Mouse (Mus musculus): ENCODE results near the gene Ncaph.
"Not testable (repeated sequence)": the region's sequence is repeated elsewhere in the genome, so short reads cannot be mapped to it uniquely, and the experiment has no call there.

Gene Ncaph

GRCm38 (mm10) chr2:127133621-127134461, at the start of gene Ncaph:
Gene Ncaph (minus strand): TSS chr2:127133954.
- DNase-seq (ENCODE audit: extremely low read depth, insufficient read length, low spot score): peak; percentile 96

GRCm38 (mm10) chr2:127182598-127183381, 49.0 kb upstream of the Ncaph start:
- DNase-seq (ENCODE audit: extremely low read depth, insufficient read length, low spot score): peak; percentile 76

GRCm38 (mm10) chr2:127166261-127166660, 32.5 kb upstream of the Ncaph start:
- DNase-seq (ENCODE audit: extremely low read depth, insufficient read length, low spot score): not testable (repeated sequence)

GRCm38 (mm10) chr2:127165675-127166074, 31.9 kb upstream of the Ncaph start:
- DNase-seq (ENCODE audit: extremely low read depth, insufficient read length, low spot score): no peak

- DNase-seq (ENCODE audit: extremely low read depth, insufficient read length, low spot score): no peak
Observed at GRCm38 (mm10) chr2:127145699-127146098, 11.9 kb upstream of the Ncaph start.

GRCm38 (mm10) chr2:127143158-127144063, 9.7 kb upstream of the Ncaph start, which contains the start of gene Itpripl1:
Gene Itpripl1 (minus strand): TSS chr2:127143442.
- peak; percentile 83 for DNase-seq (ENCODE audit: extremely low read depth, insufficient read length, low spot score)

- DNase-seq (ENCODE audit: extremely low read depth, insufficient read length, low spot score): no peak
Observed at GRCm38 (mm10) chr2:127142577-127143157, 8.9 kb upstream of the Ncaph start.

GRCm38 (mm10) chr2:127142031-127142430, 8.3 kb upstream of the Ncaph start:
- no peak for DNase-seq (ENCODE audit: extremely low read depth, insufficient read length, low spot score)

- DNase-seq (ENCODE audit: extremely low read depth, insufficient read length, low spot score): no peak
Observed at GRCm38 (mm10) chr2:127140011-127140410, 6.3 kb upstream of the Ncaph start.

GRCm38 (mm10) chr2:127139605-127140004, 5.9 kb upstream of the Ncaph start:
- DNase-seq (ENCODE audit: extremely low read depth, insufficient read length, low spot score): no peak

GRCm38 (mm10) chr2:127139094-127139493, 5.3 kb upstream of the Ncaph start:
- peak; percentile 74 for DNase-seq (ENCODE audit: extremely low read depth, insufficient read length, low spot score)

GRCm38 (mm10) chr2:127138449-127138848, 4.7 kb upstream of the Ncaph start:
- DNase-seq (ENCODE audit: extremely low read depth, insufficient read length, low spot score): no peak

GRCm38 (mm10) chr2:127137838-127138420, 4.2 kb upstream of the Ncaph start:
- DNase-seq (ENCODE audit: extremely low read depth, insufficient read length, low spot score): no peak

- DNase-seq (ENCODE audit: extremely low read depth, insufficient read length, low spot score): no peak
Observed at GRCm38 (mm10) chr2:127136979-127137378, 3.2 kb upstream of the Ncaph start.

GRCm38 (mm10) chr2:127135255-127135654, 1.5 kb upstream of the Ncaph start:
- not testable (repeated sequence) for DNase-seq (ENCODE audit: extremely low read depth, insufficient read length, low spot score)

GRCm38 (mm10) chr2:127131353-127131752, 2.4 kb downstream of the Ncaph start:
- DNase-seq (ENCODE audit: extremely low read depth, insufficient read length, low spot score): no peak

GRCm38 (mm10) chr2:127128926-127129325, 4.8 kb downstream of the Ncaph start:
- DNase-seq (ENCODE audit: extremely low read depth, insufficient read length, low spot score): no peak

GRCm38 (mm10) chr2:127121591-127122235, 12.0 kb downstream of the Ncaph start:
- DNase-seq (ENCODE audit: extremely low read depth, insufficient read length, low spot score): no peak

- DNase-seq (ENCODE audit: extremely low read depth, insufficient read length, low spot score): no peak
Observed at GRCm38 (mm10) chr2:127108986-127109385, 24.8 kb downstream of the Ncaph start.

All from 3134 (cell line).